Mouse (Mus musculus) left cerebral cortex, postnatal 36 days (tissue): Measurements from ENCODE around the gene Stbd1. TPM values are rescaled to one million over a fixed set of nuclear protein-coding genes. Genes with fewer than 3 reads are reported as not detected.

ENCODE experiments used
- DNase-seq, 2 experiments: peaks; one replicate each; pipeline ENCODE4 v3.0.0; 2021 to 2022; ENCODE audit warnings: low spot score in 2 of 2, mixed read lengths in 1 of 2
- intact Hi-C: fragments of 180-260 bp; cut with DNase I; formaldehyde crosslinking; loops from one replicate; pipeline ENCODE4 v1.15.1; 2025
- total RNA-seq, 2 experiments: library from RNA; stranded (reverse); gene quantifications; 2 replicates each; pipeline ENCODE4 v1.2.3; 2021

Gene Stbd1
- total RNA-seq, 2 experiments from 2014 or later, result 0.72 to 1.1 TPM

GRCm38 (mm10) chr5:92633526-92633925 is 30.7 kb downstream of the Stbd1 start:
- no peak for DNase-seq
- intact Hi-C loops, result no loop called here

GRCm38 (mm10) chr5:92634916-92635315 is 32.1 kb downstream of the Stbd1 start:
- intact Hi-C loops, result no loop called here
- DNase-seq, result no peak

- intact Hi-C loops, result no loop called here
- no peak for DNase-seq
Measured at GRCm38 (mm10) chr5:92635891-92636290, 33.0 kb downstream of the Stbd1 start.

- DNase-seq, result no peak
- intact Hi-C loops, result no loop called here
Measured at GRCm38 (mm10) chr5:92640861-92641260, 38.0 kb downstream of the Stbd1 start.

Other genes starting within 250 kb of the Stbd1 start
- 10 to 100 TPM; 25.3 to 28.5 TPM for gene Nup54, start 167.8 kb upstream of the Stbd1 start, total RNA-seq
- 10 to 100 TPM; 80.5 to 87.8 TPM for gene Scarb2, start 96.2 kb upstream of the Stbd1 start, total RNA-seq
- gene Fam47e, start 48.0 kb upstream of the Stbd1 start, total RNA-seq, result under 1 TPM in 1 of 2 experiments, not detected in 1; 0.32 TPM
- under 1 TPM; 0.30 to 0.39 TPM for gene Ccdc158, start 72.2 kb downstream of the Stbd1 start, total RNA-seq
- 1 to 10 TPM; 3.3 to 3.4 TPM for gene Shroom3, start 80.4 kb downstream of the Stbd1 start, total RNA-seq